Mouse (Mus musculus) embryonic facial prominence, embryonic 13.5 days (tissue): ENCODE data around the gene Cnrip1. TPM values are rescaled to one million over a fixed set of nuclear protein-coding genes. Genes with fewer than 3 reads are reported as not detected.

Source experiments
- ATAC-seq: fragments of 200-750 bp; cut with Nextera tagmentation; 2 replicates; pipeline ENCODE4 v1.8.0; 2017; ENCODE audit warnings: low read depth; ENCODE audit not compliant: insufficient number of reproducible peaks, insufficient read depth, low FRiP score, low TSS enrichment
- H3K27ac ChIP-seq: fragments of 300-500 bp; sonication (generic); 2 replicates; pipeline ENCODE4 v1.5.1; 2015; ENCODE audit warnings: moderate library complexity, mild to moderate bottlenecking, inconsistent platforms
- H3K27me3 ChIP-seq: fragments of 300-500 bp; sonication (generic); 2 replicates; pipeline ENCODE4 v1.6.1; 2015; ENCODE audit warnings: mild to moderate bottlenecking, inconsistent platforms
- H3K36me3 ChIP-seq: fragments of 300-500 bp; sonication (generic); 2 replicates; pipeline ENCODE4 v1.6.1; 2015; ENCODE audit warnings: mild to moderate bottlenecking, inconsistent platforms
- H3K4me1 ChIP-seq: fragments of 300-500 bp; sonication (generic); 2 replicates; pipeline ENCODE4 v1.6.1; 2015; ENCODE audit warnings: inconsistent platforms
- H3K4me2 ChIP-seq: fragments of 300-500 bp; sonication (generic); 2 replicates; pipeline ENCODE4 v1.6.1; 2015; ENCODE audit warnings: moderate library complexity, mild to moderate bottlenecking, inconsistent platforms
- H3K4me3 ChIP-seq: fragments of 300-500 bp; sonication (generic); 2 replicates; pipeline ENCODE4 v1.5.1; 2015; ENCODE audit warnings: mild to moderate bottlenecking, inconsistent platforms
- H3K9ac ChIP-seq: fragments of 300-500 bp; sonication (generic); 2 replicates; pipeline ENCODE4 v1.6.1; 2015; ENCODE audit warnings: mild to moderate bottlenecking, inconsistent platforms
- H3K9me3 ChIP-seq: fragments of 300-500 bp; sonication (generic); 2 replicates; pipeline ENCODE4 v1.6.1; 2016; ENCODE audit warnings: inconsistent platforms
- WGBS: fragments of 180-500 bp; shearing (Covaris S2); methylation state at CpG from one replicate; pipeline ENCODE4 v1.1.7; 2015; ENCODE audit warnings: mixed read lengths; 5-methylcytosine and 5-hydroxymethylcytosine counted together
- polyA plus RNA-seq: library from polyadenylated mRNA; unstranded; fragments of >200 nt; fragmentation: Nextera tagmentation; extraction: Ambion mirVana; gene quantifications from 2 replicates; pipeline ENCODE4 v1.2.1, GENCODE M21; 2015

Cnrip1 gene
- polyA plus RNA-seq, 1 experiment from 2014 or later = 34.2 TPM

DNA sequence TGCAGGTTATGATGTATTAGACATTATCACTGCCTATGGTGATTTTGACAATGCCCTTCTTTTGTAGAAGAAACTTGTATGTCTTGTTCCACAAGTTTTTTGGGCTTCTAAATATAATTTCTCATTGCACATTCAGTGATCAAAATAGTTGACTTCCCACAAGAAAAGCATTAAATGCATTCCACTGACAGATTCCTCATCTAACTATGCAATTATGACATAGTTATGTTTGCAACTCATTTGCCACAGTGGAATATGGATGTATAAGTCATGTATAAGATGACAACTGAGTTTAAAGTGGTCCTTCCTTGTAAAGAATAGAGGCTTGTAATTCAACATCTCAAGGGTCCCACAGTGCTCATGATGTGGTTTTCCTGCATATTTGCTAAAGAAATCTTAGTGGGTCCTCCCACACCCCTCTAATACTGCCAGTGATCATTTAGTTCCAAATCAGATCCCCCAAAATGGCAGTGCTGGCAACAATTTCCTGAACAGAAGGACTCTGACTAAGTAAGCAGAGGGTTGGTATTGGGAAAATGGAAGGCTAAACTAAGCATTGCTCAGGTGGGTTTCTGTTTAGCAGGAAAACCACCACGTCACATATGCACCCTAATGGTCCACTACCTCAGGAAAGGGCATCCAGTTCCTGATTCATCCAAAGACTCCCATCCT lies 61.2 kb downstream of the Cnrip1 start:
- ATAC-seq = no peak
- Histone ChIP-seq H3K4me2 (no peak overlapping the region), H3K36me3 (no peaks in the 10 kb centered on the region), H3K4me3 (no peak overlapping the region), H3K4me1 (no peaks in the 10 kb centered on the region), H3K9ac (no peak overlapping the region), H3K27me3 (no peaks in the 10 kb centered on the region), H3K27ac (no peak overlapping the region), H3K9me3 (no peaks in the 10 kb centered on the region)
- 90% methylated on average over 1 of the region's 1 CpGs for WGBS

DNA sequence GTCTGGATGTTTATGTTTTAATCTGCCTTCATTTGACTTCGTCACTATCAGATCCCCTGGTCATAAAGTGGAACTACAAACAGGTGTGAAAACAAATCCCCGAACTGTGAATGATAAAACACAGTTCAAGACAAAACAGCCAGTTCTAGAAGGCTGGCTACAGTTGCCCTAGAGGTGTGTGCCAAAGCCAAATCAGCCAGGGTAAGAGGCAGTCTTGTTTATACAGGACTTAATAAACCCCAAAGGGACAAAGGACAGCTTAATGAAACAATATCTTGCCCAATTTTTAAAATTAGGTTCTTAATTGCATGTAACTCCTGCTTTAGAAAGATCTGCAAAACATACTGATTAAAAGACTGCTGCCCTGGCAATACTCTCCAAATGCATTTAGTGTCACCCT lies 75.0 kb downstream of the Cnrip1 start:
- Histone ChIP-seq H3K27me3 (no peaks in the 10 kb centered on the region), H3K4me2 (no peak overlapping the region), H3K4me3 (no peak overlapping the region), H3K36me3 (no peaks in the 10 kb centered on the region), H3K4me1 (no peaks in the 10 kb centered on the region), H3K9me3 (no peaks in the 10 kb centered on the region), H3K9ac (no peak overlapping the region), H3K27ac (no peak overlapping the region)
- 59% methylated on average over 2 of the region's 2 CpGs for WGBS
- ATAC-seq = no peak

Other genes starting within 250 kb of the Cnrip1 start
- gene Fbxo48, start 100.2 kb upstream of the Cnrip1 start, polyA plus RNA-seq = 1.7 and 2.2 TPM in 2 replicates
- gene Plek, start 795 bp downstream of the Cnrip1 start, polyA plus RNA-seq = 4.3 and 4.5 TPM in 2 replicates
- 87.8 and 89.1 TPM in 2 replicates for gene Ppp3r1, start 107.7 kb downstream of the Cnrip1 start, polyA plus RNA-seq
- 26.5 and 31.6 TPM in 2 replicates for gene Wdr92, start 130.5 kb downstream of the Cnrip1 start, polyA plus RNA-seq
- gene Pno1, start 160.0 kb downstream of the Cnrip1 start, polyA plus RNA-seq = 74.2 and 74.8 TPM in 2 replicates
- gene C1d, start 206.0 kb downstream of the Cnrip1 start, polyA plus RNA-seq = 99.4 and 108 TPM in 2 replicates